Mouse (Mus musculus) liver, embryonic 16.5 days (tissue): ENCODE data around the gene Scube3. TPM values are rescaled to one million over a fixed set of nuclear protein-coding genes. Genes with fewer than 3 reads are reported as not detected.

ENCODE experiments used
- ATAC-seq: fragments of 200-750 bp; cut with Nextera tagmentation; 2 replicates; pipeline ENCODE4 v1.8.0; 2017; ENCODE audit warnings: low read depth, mild to moderate bottlenecking, moderate number of reproducible peaks, moderate library complexity
- H3K27ac ChIP-seq: fragments of 300-500 bp; sonication (generic); 2 replicates; pipeline ENCODE4 v1.5.1; 2014; ENCODE audit warnings: mild to moderate bottlenecking, low read length
- H3K27me3 ChIP-seq: fragments of 300-500 bp; sonication (generic); 2 replicates; pipeline ENCODE4 v1.6.1; 2014; ENCODE audit warnings: low read depth, low read length, mixed read lengths; ENCODE audit not compliant: control insufficient read depth, insufficient read depth
- H3K36me3 ChIP-seq: fragments of 300-500 bp; sonication (generic); 2 replicates; pipeline ENCODE4 v1.6.1; 2014; ENCODE audit warnings: mild to moderate bottlenecking; ENCODE audit not compliant: control insufficient read depth, insufficient read depth
- H3K4me1 ChIP-seq: fragments of 300-500 bp; sonication (generic); 2 replicates; pipeline ENCODE4 v1.6.1; 2014; ENCODE audit warnings: low read depth, low read length, mixed read lengths; ENCODE audit not compliant: control insufficient read depth
- H3K4me2 ChIP-seq: fragments of 300-500 bp; sonication (generic); 2 replicates; pipeline ENCODE4 v1.6.1; 2014; ENCODE audit warnings: low read depth, low read length, mixed read lengths
- H3K4me3 ChIP-seq: fragments of 300-500 bp; sonication (generic); 2 replicates; pipeline ENCODE4 v1.5.1; 2014; ENCODE audit warnings: low read depth, mild to moderate bottlenecking, low read length
- H3K9ac ChIP-seq: fragments of 300-500 bp; sonication (generic); 2 replicates; pipeline ENCODE4 v1.6.1; 2014; ENCODE audit warnings: low read depth, low read length
- H3K9me3 ChIP-seq: fragments of 300-500 bp; sonication (generic); replicated peaks from 2 replicates; pipeline ENCODE4 v1.6.1; 2016; ENCODE audit warnings: low read length; ENCODE audit not compliant: control insufficient read depth
- WGBS: fragments of 180-500 bp; shearing (Covaris S2); extraction: QIAGEN DNeasy Blood & Tissue Kit; methylation state at CpG from one replicate; pipeline ENCODE4 v1.1.7; 2014; ENCODE audit not compliant: insufficient replicate concordance; 5-methylcytosine and 5-hydroxymethylcytosine counted together
- polyA plus RNA-seq: library from polyadenylated mRNA; unstranded; fragments of >200 nt; fragmentation: Nextera tagmentation; extraction: Ambion mirVana; gene quantifications from 2 replicates; pipeline ENCODE4 v1.2.1, GENCODE M21; 2015

Gene Scube3
- polyA plus RNA-seq, 1 experiment from 2014 or later, result 0.21 TPM

GRCm38 (mm10) chr17:28177540-28178046 is 35.7 kb downstream of the Scube3 start:
- no peaks in the 10 kb centered on the region for H3K27me3 ChIP-seq
- no peaks in the 10 kb centered on the region for H3K36me3 ChIP-seq
- H3K4me3 ChIP-seq, result peak overlapping the region; percentile 73
- 4% methylated on average over 18 of the region's 22 CpGs for WGBS
- H3K9me3 ChIP-seq, result no peaks in the 10 kb centered on the region
- peaks cover 17% of the 10 kb centered on the region for H3K4me1 ChIP-seq
- ATAC-seq, result peak; percentile 70
- H3K4me2 ChIP-seq, result peak overlapping the region; percentile 76
- H3K27ac ChIP-seq, result peak overlapping the region; percentile 62
- H3K9ac ChIP-seq, result peak overlapping the region; percentile 75

- no peaks in the 10 kb centered on the region for H3K36me3 ChIP-seq
- ATAC-seq, result no peak
- no peak overlapping the region for H3K9ac ChIP-seq
- no peak overlapping the region for H3K4me2 ChIP-seq
- no peak overlapping the region for H3K4me3 ChIP-seq
- H3K9me3 ChIP-seq, result no peaks in the 10 kb centered on the region
- peaks cover 38% of the 10 kb centered on the region for H3K4me1 ChIP-seq
- H3K27me3 ChIP-seq, result no peaks in the 10 kb centered on the region
- H3K27ac ChIP-seq, result no peak overlapping the region
- 51% methylated on average over 4 of the region's 4 CpGs for whole genome bisulfite sequencing
Measured at GRCm38 (mm10) chr17:28180331-28180730, 38.4 kb downstream of the Scube3 start.

GRCm38 (mm10) chr17:28180783-28181544 is 39.0 kb downstream of the Scube3 start:
- no peak overlapping the region for H3K4me3 ChIP-seq
- 60% methylated on average over 15 of the region's 15 CpGs for WGBS
- no peaks in the 10 kb centered on the region for H3K36me3 ChIP-seq
- no peaks in the 10 kb centered on the region for H3K27me3 ChIP-seq
- no peak overlapping the region for H3K4me2 ChIP-seq
- H3K4me1 ChIP-seq, result peaks cover 44% of the 10 kb centered on the region
- ATAC-seq, result no peak
- no peaks in the 10 kb centered on the region for H3K9me3 ChIP-seq
- H3K9ac ChIP-seq, result no peak overlapping the region
- 0 out of 2 replicates have a peak overlapping the region, but pooled peaks have one; percentile 16 for H3K27ac ChIP-seq

GRCm38 (mm10) chr17:28184971-28185638 is 43.2 kb downstream of the Scube3 start:
- no peak overlapping the region for H3K9ac ChIP-seq
- H3K4me2 ChIP-seq, result no peak overlapping the region
- WGBS, result 39% methylated on average over 7 of the region's 7 CpGs
- 0 out of 2 replicates have a peak overlapping the region, but pooled peaks have one; percentile 41 for H3K27ac ChIP-seq
- no peaks in the 10 kb centered on the region for H3K9me3 ChIP-seq
- peak; percentile 79 for ATAC-seq
- no peaks in the 10 kb centered on the region for H3K36me3 ChIP-seq
- H3K4me3 ChIP-seq, result no peak overlapping the region
- H3K27me3 ChIP-seq, result no peaks in the 10 kb centered on the region
- peaks cover 37% of the 10 kb centered on the region for H3K4me1 ChIP-seq

GRCm38 (mm10) chr17:28188313-28188712 is 46.4 kb downstream of the Scube3 start:
- Histone ChIP-seq H3K27ac (no peak overlapping the region), H3K27me3 (no peaks in the 10 kb centered on the region), H3K4me2 (no peak overlapping the region), H3K36me3 (no peaks in the 10 kb centered on the region), H3K9me3 (no peaks in the 10 kb centered on the region), H3K4me3 (no peak overlapping the region), H3K9ac (no peak overlapping the region), H3K4me1 (peaks cover 20% of the 10 kb centered on the region)
- no peak for ATAC-seq
- WGBS, result 61% methylated on average over 5 of the region's 5 CpGs

- Histone ChIP-seq H3K4me3 (no peak overlapping the region), H3K4me2 (no peak overlapping the region), H3K9ac (no peak overlapping the region), H3K4me1 (no peaks in the 10 kb centered on the region), H3K9me3 (no peaks in the 10 kb centered on the region), H3K36me3 (no peaks in the 10 kb centered on the region), H3K27me3 (no peaks in the 10 kb centered on the region), H3K27ac (no peak overlapping the region)
- no peak for ATAC-seq
- WGBS, result 40% methylated on average over 1 of the region's 1 CpGs
Measured at GRCm38 (mm10) chr17:28192754-28193153, 50.8 kb downstream of the Scube3 start.

GRCm38 (mm10) chr17:28193559-28193958 is 51.6 kb downstream of the Scube3 start:
- Histone ChIP-seq H3K9ac (no peak overlapping the region), H3K27ac (no peak overlapping the region), H3K36me3 (no peaks in the 10 kb centered on the region), H3K4me3 (no peak overlapping the region), H3K4me2 (no peak overlapping the region), H3K4me1 (no peaks in the 10 kb centered on the region), H3K9me3 (no peaks in the 10 kb centered on the region), H3K27me3 (no peaks in the 10 kb centered on the region)
- 67% methylated on average over 3 of the region's 3 CpGs for WGBS
- no peak for ATAC-seq

GRCm38 (mm10) chr17:28195033-28195432 is 53.1 kb downstream of the Scube3 start:
- H3K27ac ChIP-seq, result no peak overlapping the region
- no peaks in the 10 kb centered on the region; the same call in 1 of the 2 replicates for H3K36me3 ChIP-seq
- no peaks in the 10 kb centered on the region for H3K4me1 ChIP-seq
- H3K4me3 ChIP-seq, result no peak overlapping the region
- 70% methylated on average over 10 of the region's 10 CpGs for WGBS
- ATAC-seq, result no peak
- no peaks in the 10 kb centered on the region for H3K9me3 ChIP-seq
- no peaks in the 10 kb centered on the region for H3K27me3 ChIP-seq
- no peak overlapping the region for H3K9ac ChIP-seq
- no peak overlapping the region for H3K4me2 ChIP-seq

GRCm38 (mm10) chr17:28197646-28198045 is 55.7 kb downstream of the Scube3 start:
- H3K9ac ChIP-seq, result no peak overlapping the region
- H3K4me1 ChIP-seq, result no peaks in the 10 kb centered on the region
- H3K27me3 ChIP-seq, result no peaks in the 10 kb centered on the region
- no peaks in the 10 kb centered on the region for H3K9me3 ChIP-seq
- H3K27ac ChIP-seq, result no peak overlapping the region
- no peak overlapping the region for H3K4me3 ChIP-seq
- no peak for ATAC-seq
- H3K4me2 ChIP-seq, result no peak overlapping the region
- WGBS, result 75% methylated on average over 18 of the region's 18 CpGs
- no peaks in the 10 kb centered on the region; the same call in 1 of the 2 replicates for H3K36me3 ChIP-seq
